Mouse (Mus musculus) forebrain, embryonic 14.5 days (tissue): ENCODE results near the gene Trim17. TPM values are rescaled to one million over a fixed set of nuclear protein-coding genes. Genes with fewer than 3 reads are reported as not detected.

Experiments used
- ATAC-seq: fragments of 200-750 bp; cut with Nextera tagmentation; 2 replicates; pipeline ENCODE4 v1.8.0; 2017; ENCODE audit warnings: mild to moderate bottlenecking, moderate library complexity
- DNase-seq: peaks from one replicate; pipeline ENCODE4 v3.0.0-alpha.2; 2015; ENCODE audit warnings: low spot score
- H3K27ac ChIP-seq: fragments of 300-500 bp; sonication (generic); 2 replicates; pipeline ENCODE4 v1.5.1; 2014; ENCODE audit warnings: low read depth, mild to moderate bottlenecking, control low read depth, low read length, moderate library complexity
- H3K27me3 ChIP-seq: fragments of 300-500 bp; sonication (generic); replicated peaks from 2 replicates; pipeline ENCODE4 v1.6.1; 2014; ENCODE audit warnings: low read length, control low read depth, mixed read lengths; ENCODE audit not compliant: control insufficient read depth, insufficient read depth
- H3K36me3 ChIP-seq: fragments of 300-500 bp; sonication (generic); 2 replicates; pipeline ENCODE4 v1.6.1; 2014; ENCODE audit warnings: low read length, control low read depth; ENCODE audit not compliant: control insufficient read depth, insufficient read depth
- H3K4me1 ChIP-seq: fragments of 300-500 bp; sonication (generic); 2 replicates; pipeline ENCODE4 v1.6.1; 2014; ENCODE audit warnings: antibody characterized with exemption, low read length, control low read depth; ENCODE audit not compliant: control insufficient read depth, insufficient read depth
- H3K4me2 ChIP-seq: fragments of 300-500 bp; sonication (generic); 2 replicates; pipeline ENCODE4 v1.6.1; 2014; ENCODE audit warnings: mild to moderate bottlenecking, control low read depth, low read length
- H3K4me3 ChIP-seq: fragments of 300-500 bp; sonication (generic); 2 replicates; pipeline ENCODE4 v1.5.1; 2014; ENCODE audit warnings: low read depth, low read length, control low read depth
- H3K9ac ChIP-seq: fragments of 300-500 bp; sonication (generic); 2 replicates; pipeline ENCODE4 v1.6.1; 2014; ENCODE audit warnings: mild to moderate bottlenecking, low read length, control low read depth, moderate library complexity
- H3K9me3 ChIP-seq: fragments of 300-500 bp; sonication (generic); replicated peaks from 2 replicates; pipeline ENCODE4 v1.6.1; 2016; ENCODE audit warnings: low read length, control low read depth, mixed read lengths; ENCODE audit not compliant: control insufficient read depth
- WGBS: fragments of 180-500 bp; shearing (Covaris S2); extraction: QIAGEN DNeasy Blood & Tissue Kit; methylation state at CpG from one replicate; pipeline ENCODE4 v1.1.7; 2014; 5-methylcytosine and 5-hydroxymethylcytosine counted together
- microRNA-seq: library from miRNA; unstranded; fragments of <30 nt; microRNA quantifications from one replicate; pipeline ENCODE4, GENCODE M21; 2016
- polyA plus RNA-seq: library from polyadenylated mRNA; unstranded; fragments of >200 nt; fragmentation: Nextera tagmentation; extraction: Ambion mirVana; gene quantifications from 2 replicates; pipeline ENCODE4 v1.2.1, GENCODE M21; 2014

The Trim17 gene
- polyA plus RNA-seq, 1 experiment from 2014 or later = 1.3 TPM

DNA sequence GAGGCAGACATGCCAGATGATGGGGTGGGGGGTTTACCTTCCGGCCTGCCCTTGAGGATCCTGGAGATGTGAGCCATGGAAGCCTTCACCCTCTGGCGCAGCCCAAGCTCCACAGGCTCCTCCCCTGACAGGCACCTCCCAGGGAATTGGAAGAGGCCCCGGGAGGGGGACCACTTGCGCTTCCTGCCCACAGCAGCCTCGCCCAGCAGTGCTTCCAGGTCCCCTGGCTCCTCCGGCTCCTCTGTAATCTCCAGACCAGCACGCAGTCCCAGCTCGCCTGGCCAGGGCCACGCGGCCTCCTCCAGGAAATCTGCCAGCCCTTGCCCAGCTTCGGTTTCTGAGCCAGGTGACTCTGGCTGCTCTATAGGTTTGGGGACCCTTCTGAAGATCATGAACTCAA, 44.7 kb downstream of the Trim17 start:
- Histone ChIP-seq H3K9me3 (no peaks in the 10 kb centered on the region), H3K4me1 (0 out of 2 replicates have a peak, but pooled peaks cover 1% of the 10 kb centered on the region), H3K27me3 (no peaks in the 10 kb centered on the region; the same call in 1 of the 2 replicates), H3K9ac (no peak overlapping the region), H3K4me3 (no peak overlapping the region), H3K4me2 (no peak overlapping the region), H3K36me3 (no peaks in the 10 kb centered on the region), H3K27ac (no peak overlapping the region)
- ATAC-seq (no peak), DNase-seq (no peak)
- 64% methylated on average over 11 of the region's 11 CpGs for WGBS

GRCm38 (mm10) chr11:58999830-59000229, 45.3 kb downstream of the Trim17 start:
- no peak for ATAC-seq
- H3K36me3 ChIP-seq = no peaks in the 10 kb centered on the region
- no peaks in the 10 kb centered on the region for H3K4me1 ChIP-seq
- DNase-seq = no peak
- H3K9me3 ChIP-seq = no peaks in the 10 kb centered on the region
- H3K27ac ChIP-seq = no peak overlapping the region
- no peak overlapping the region for H3K9ac ChIP-seq
- 76% methylated on average over 6 of the region's 6 CpGs for WGBS
- no peak overlapping the region for H3K4me3 ChIP-seq
- no peaks in the 10 kb centered on the region for H3K27me3 ChIP-seq
- H3K4me2 ChIP-seq = no peak overlapping the region

- Histone ChIP-seq H3K27me3 (no peaks in the 10 kb centered on the region), H3K9ac (no peak overlapping the region), H3K36me3 (no peaks in the 10 kb centered on the region), H3K9me3 (no peaks in the 10 kb centered on the region), H3K4me2 (no peak overlapping the region), H3K27ac (no peak overlapping the region), H3K4me1 (no peaks in the 10 kb centered on the region), H3K4me3 (no peak overlapping the region)
- 94% methylated on average over 21 of the region's 21 CpGs for WGBS
- no peak for DNase-seq
- ATAC-seq = no peak
These were observed 46.1 kb downstream of the Trim17 start for GRCm38 (mm10) chr11:59000635-59001034.

GRCm38 (mm10) chr11:59002327-59003079, 48.0 kb downstream of the Trim17 start:
- Histone ChIP-seq H3K4me1 (no peaks in the 10 kb centered on the region), H3K9me3 (no peaks in the 10 kb centered on the region), H3K9ac (no peak overlapping the region), H3K36me3 (no peaks in the 10 kb centered on the region), H3K4me2 (no peak overlapping the region), H3K27ac (no peak overlapping the region), H3K4me3 (no peak overlapping the region), H3K27me3 (no peaks in the 10 kb centered on the region)
- 85% methylated on average over 7 of the region's 7 CpGs for WGBS
- ATAC-seq = no peak
- no peak for DNase-seq

DNA sequence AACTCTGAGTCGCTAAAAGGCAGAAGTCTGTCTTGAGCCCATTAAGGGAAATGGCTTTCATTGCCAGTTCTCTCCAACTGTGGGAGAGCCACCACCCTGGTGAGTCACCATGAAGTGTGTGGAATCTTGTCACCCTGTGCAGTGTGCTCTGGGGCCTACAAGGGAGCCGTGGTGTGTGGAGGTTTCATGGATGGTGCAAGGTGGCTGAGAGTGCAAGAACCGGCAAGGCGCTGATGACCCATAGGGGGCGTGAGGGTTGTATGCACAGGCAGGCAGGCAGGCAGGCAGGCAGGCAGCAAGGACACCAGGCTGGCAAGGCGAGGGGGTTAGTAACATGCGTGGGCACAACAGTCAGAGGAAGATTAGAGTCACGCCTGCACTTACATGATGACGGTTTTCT, 60.6 kb downstream of the Trim17 start:
- peak; percentile 24 for DNase-seq
- no peaks in the 10 kb centered on the region for H3K36me3 ChIP-seq
- no peak overlapping the region for H3K4me2 ChIP-seq
- H3K4me3 ChIP-seq = no peak overlapping the region
- WGBS = 38% methylated on average over 9 of the region's 9 CpGs
- no peak overlapping the region for H3K9ac ChIP-seq
- H3K4me1 ChIP-seq = no peaks in the 10 kb centered on the region
- no peaks in the 10 kb centered on the region for H3K9me3 ChIP-seq
- ATAC-seq = no peak
- H3K27me3 ChIP-seq = no peaks in the 10 kb centered on the region
- no peak overlapping the region for H3K27ac ChIP-seq

Small RNA genes within 50 kb of the gene (microRNA-seq; reads per million reads assigned to microRNA genes)
- gene Gm44313 = not detected

Other genes with a start within 250 kb of the Trim17 start
- gene Olfr318, start 230.7 kb upstream of the Trim17 start, polyA plus RNA-seq = not detected in 2 replicates
- gene Olfr317, start 215.5 kb upstream of the Trim17 start, polyA plus RNA-seq = 0.10 TPM in 1 of 2 replicates, not detected in the other
- not detected in 2 replicates for gene Olfr316, start 202.0 kb upstream of the Trim17 start, polyA plus RNA-seq
- gene Olfr315, start 181.5 kb upstream of the Trim17 start, polyA plus RNA-seq = not detected in 2 replicates
- gene Olfr314, start 171.7 kb upstream of the Trim17 start, polyA plus RNA-seq = not detected in 2 replicates
- gene Fam183b, start 152.7 kb upstream of the Trim17 start, polyA plus RNA-seq = 8.2 and 8.4 TPM in 2 replicates
- gene Olfr313, start 139.7 kb upstream of the Trim17 start, polyA plus RNA-seq = not detected in 2 replicates
- not detected in 2 replicates for gene Olfr312, start 125.4 kb upstream of the Trim17 start, polyA plus RNA-seq
- gene Olfr311, start 115.4 kb upstream of the Trim17 start, polyA plus RNA-seq = not detected in 2 replicates
- 19.5 and 25.0 TPM in 2 replicates for gene Gm12258, start 107.5 kb upstream of the Trim17 start, polyA plus RNA-seq
- gene 2810021J22Rik, start 87.5 kb upstream of the Trim17 start, polyA plus RNA-seq = 11.9 and 13.4 TPM in 2 replicates
- gene Zfp39, start 50.5 kb upstream of the Trim17 start, polyA plus RNA-seq = 5.5 and 6.7 TPM in 2 replicates
- gene Btnl10, start 36.8 kb upstream of the Trim17 start, polyA plus RNA-seq = not detected in 2 replicates
- gene Rnf187, start 15.8 kb upstream of the Trim17 start, polyA plus RNA-seq = 457 and 463 TPM in 2 replicates
- 279 and 359 TPM in 2 replicates for gene Hist3h2ba, start 5.8 kb upstream of the Trim17 start, polyA plus RNA-seq
- 149 and 151 TPM in 2 replicates for gene Hist3h2a, start within 50 bp of the Trim17 start, polyA plus RNA-seq
- gene Trim11, start 23.4 kb downstream of the Trim17 start, polyA plus RNA-seq = 20.7 and 24.0 TPM in 2 replicates
- gene Obscn, start 181.7 kb downstream of the Trim17 start, polyA plus RNA-seq = 0.05 and 0.20 TPM in 2 replicates
- 3.3 and 3.7 TPM in 2 replicates for gene Iba57, start 209.1 kb downstream of the Trim17 start, polyA plus RNA-seq
- 0.10 TPM in 1 of 2 replicates, not detected in the other for gene Gjc2, start 228.5 kb downstream of the Trim17 start, polyA plus RNA-seq
- 198 and 199 TPM in 2 replicates for gene Guk1, start 237.5 kb downstream of the Trim17 start, polyA plus RNA-seq
- gene Mrpl55, start 247.8 kb downstream of the Trim17 start, polyA plus RNA-seq = 109 and 119 TPM in 2 replicates